Mouse (Mus musculus) forebrain, embryonic 13.5 days (tissue): ENCODE measurements around the gene Mdfic. TPM values are rescaled to one million over a fixed set of nuclear protein-coding genes. Genes with fewer than 3 reads are reported as not detected.

Experiments used
- ATAC-seq: fragments of 200-750 bp; cut with Nextera tagmentation; 2 replicates; pipeline ENCODE4 v1.8.0; 2017
- H3K27ac ChIP-seq: fragments of 300-500 bp; sonication (generic); 2 replicates; pipeline ENCODE4 v1.5.1; 2015; ENCODE audit warnings: inconsistent platforms, mild to moderate bottlenecking, moderate library complexity
- H3K27me3 ChIP-seq: fragments of 300-500 bp; sonication (generic); 2 replicates; pipeline ENCODE4 v1.6.1; 2015; ENCODE audit warnings: mild to moderate bottlenecking, inconsistent platforms
- H3K36me3 ChIP-seq: fragments of 300-500 bp; sonication (generic); 2 replicates; pipeline ENCODE4 v1.6.1; 2015; ENCODE audit warnings: mild to moderate bottlenecking, inconsistent platforms; ENCODE audit not compliant: poor library complexity, severe bottlenecking
- H3K4me1 ChIP-seq: fragments of 300-500 bp; sonication (generic); 2 replicates; pipeline ENCODE4 v1.6.1; 2015; ENCODE audit warnings: inconsistent platforms
- H3K4me2 ChIP-seq: fragments of 300-500 bp; sonication (generic); 2 replicates; pipeline ENCODE4 v1.6.1; 2015; ENCODE audit warnings: inconsistent platforms, mild to moderate bottlenecking, moderate library complexity
- H3K4me3 ChIP-seq: fragments of 300-500 bp; sonication (generic); 2 replicates; pipeline ENCODE4 v1.5.1; 2015; ENCODE audit warnings: mild to moderate bottlenecking, inconsistent platforms
- H3K9ac ChIP-seq: fragments of 300-500 bp; sonication (generic); 2 replicates; pipeline ENCODE4 v1.6.1; 2015; ENCODE audit warnings: mild to moderate bottlenecking, inconsistent platforms
- H3K9me3 ChIP-seq: fragments of 300-500 bp; sonication (generic); replicated peaks from 2 replicates; pipeline ENCODE4 v1.6.1; 2016; ENCODE audit warnings: inconsistent platforms
- WGBS: fragments of 180-500 bp; shearing (Covaris S2); methylation state at CpG from one replicate; pipeline ENCODE4 v1.1.7; 2015; 5-methylcytosine and 5-hydroxymethylcytosine counted together
- polyA plus RNA-seq: library from polyadenylated mRNA; unstranded; fragments of >200 nt; fragmentation: Nextera tagmentation; extraction: Ambion mirVana; gene quantifications from 2 replicates; pipeline ENCODE4 v1.2.1, GENCODE M21; 2015

The Mdfic gene
- polyA plus RNA-seq, 1 experiment from 2014 or later = 1.7 TPM

GRCm38 (mm10) chr6:15726422-15726821, 6.0 kb downstream of the Mdfic start:
- no peak overlapping the region for H3K27ac ChIP-seq
- no peaks in the 10 kb centered on the region for H3K36me3 ChIP-seq
- 88% methylated on average over 6 of the region's 6 CpGs for WGBS
- ATAC-seq = no peak
- H3K4me2 ChIP-seq = no peak overlapping the region
- no peaks in the 10 kb centered on the region for H3K27me3 ChIP-seq
- H3K4me3 ChIP-seq = no peak overlapping the region
- no peaks in the 10 kb centered on the region for H3K9me3 ChIP-seq
- H3K4me1 ChIP-seq = peaks cover 2% of the 10 kb centered on the region
- no peak overlapping the region for H3K9ac ChIP-seq

- no peak overlapping the region for H3K4me2 ChIP-seq
- H3K36me3 ChIP-seq = no peaks in the 10 kb centered on the region
- no peak overlapping the region for H3K27ac ChIP-seq
- H3K4me3 ChIP-seq = no peak overlapping the region
- H3K9ac ChIP-seq = no peak overlapping the region
- 70% methylated on average over 4 of the region's 4 CpGs for WGBS
- no peaks in the 10 kb centered on the region for H3K9me3 ChIP-seq
- H3K4me1 ChIP-seq = no peaks in the 10 kb centered on the region
- no peaks in the 10 kb centered on the region for H3K27me3 ChIP-seq
- ATAC-seq = no peak
Observed at GRCm38 (mm10) chr6:15727681-15728410, 7.4 kb downstream of the Mdfic start.

GRCm38 (mm10) chr6:15728844-15729577, 8.6 kb downstream of the Mdfic start:
- Histone ChIP-seq H3K4me1 (no peaks in the 10 kb centered on the region), H3K9ac (no peak overlapping the region), H3K4me2 (no peak overlapping the region), H3K27ac (no peak overlapping the region), H3K4me3 (no peak overlapping the region), H3K27me3 (no peaks in the 10 kb centered on the region), H3K9me3 (no peaks in the 10 kb centered on the region), H3K36me3 (no peaks in the 10 kb centered on the region)
- no peak for ATAC-seq
- WGBS = 93% methylated on average over 6 of the region's 6 CpGs

GRCm38 (mm10) chr6:15730258-15730657, 9.8 kb downstream of the Mdfic start:
- no peaks in the 10 kb centered on the region for H3K36me3 ChIP-seq
- no peak overlapping the region for H3K4me3 ChIP-seq
- no peaks in the 10 kb centered on the region for H3K4me1 ChIP-seq
- WGBS = 96% methylated on average over 2 of the region's 2 CpGs
- H3K9ac ChIP-seq = no peak overlapping the region
- H3K27me3 ChIP-seq = no peaks in the 10 kb centered on the region
- H3K4me2 ChIP-seq = no peak overlapping the region
- no peak for ATAC-seq
- no peaks in the 10 kb centered on the region for H3K9me3 ChIP-seq
- H3K27ac ChIP-seq = no peak overlapping the region

- no peak for ATAC-seq
- no peak overlapping the region for H3K27ac ChIP-seq
- no peak overlapping the region for H3K4me2 ChIP-seq
- no peak overlapping the region for H3K4me3 ChIP-seq
- H3K4me1 ChIP-seq = no peaks in the 10 kb centered on the region
- no peaks in the 10 kb centered on the region for H3K9me3 ChIP-seq
- H3K27me3 ChIP-seq = no peaks in the 10 kb centered on the region
- WGBS = 79% methylated on average over 4 of the region's 4 CpGs
- H3K9ac ChIP-seq = no peak overlapping the region
- H3K36me3 ChIP-seq = no peaks in the 10 kb centered on the region
Observed at GRCm38 (mm10) chr6:15730666-15731065, 10.2 kb downstream of the Mdfic start.

GRCm38 (mm10) chr6:15731452-15731851, 11.0 kb downstream of the Mdfic start:
- Histone ChIP-seq H3K27ac (no peak overlapping the region), H3K36me3 (no peaks in the 10 kb centered on the region), H3K9ac (no peak overlapping the region), H3K4me2 (no peak overlapping the region), H3K4me1 (no peaks in the 10 kb centered on the region), H3K9me3 (no peaks in the 10 kb centered on the region), H3K4me3 (no peak overlapping the region), H3K27me3 (no peaks in the 10 kb centered on the region)
- WGBS = 89% methylated on average over 7 of the region's 7 CpGs
- no peak for ATAC-seq

- no peaks in the 10 kb centered on the region for H3K36me3 ChIP-seq
- H3K4me2 ChIP-seq = no peak overlapping the region
- no peaks in the 10 kb centered on the region for H3K9me3 ChIP-seq
- WGBS = 57% methylated on average over 8 of the region's 8 CpGs
- no peaks in the 10 kb centered on the region for H3K27me3 ChIP-seq
- no peak overlapping the region for H3K9ac ChIP-seq
- no peak overlapping the region for H3K27ac ChIP-seq
- H3K4me1 ChIP-seq = no peaks in the 10 kb centered on the region
- H3K4me3 ChIP-seq = no peak overlapping the region
- ATAC-seq = peak; percentile 86
Observed at GRCm38 (mm10) chr6:15737312-15737911, 17.0 kb downstream of the Mdfic start.

- H3K4me1 ChIP-seq = 0 out of 2 replicates have a peak, but pooled peaks cover 4% of the 10 kb centered on the region
- no peaks in the 10 kb centered on the region for H3K36me3 ChIP-seq
- WGBS = 84% methylated on average over 5 of the region's 5 CpGs
- ATAC-seq = no peak
- no peaks in the 10 kb centered on the region for H3K27me3 ChIP-seq
- no peak overlapping the region for H3K9ac ChIP-seq
- no peak overlapping the region for H3K4me3 ChIP-seq
- no peak overlapping the region for H3K4me2 ChIP-seq
- H3K27ac ChIP-seq = no peak overlapping the region
- no peaks in the 10 kb centered on the region for H3K9me3 ChIP-seq
Observed at GRCm38 (mm10) chr6:15738331-15738943, 18.0 kb downstream of the Mdfic start.

GRCm38 (mm10) chr6:15739132-15739531, 18.7 kb downstream of the Mdfic start:
- Histone ChIP-seq H3K27ac (no peak overlapping the region), H3K4me2 (no peak overlapping the region), H3K36me3 (no peaks in the 10 kb centered on the region), H3K27me3 (no peaks in the 10 kb centered on the region), H3K4me3 (no peak overlapping the region), H3K9me3 (no peaks in the 10 kb centered on the region), H3K9ac (no peak overlapping the region), H3K4me1 (0 out of 2 replicates have a peak, but pooled peaks cover 9% of the 10 kb centered on the region)
- WGBS = 84% methylated on average over 3 of the region's 3 CpGs
- no peak for ATAC-seq

GRCm38 (mm10) chr6:15742591-15743149, 22.2 kb downstream of the Mdfic start:
- no peaks in the 10 kb centered on the region for H3K9me3 ChIP-seq
- 87% methylated on average over 6 of the region's 6 CpGs for WGBS
- no peak for ATAC-seq
- H3K4me3 ChIP-seq = no peak overlapping the region
- H3K36me3 ChIP-seq = no peaks in the 10 kb centered on the region
- peaks cover 24% of the 10 kb centered on the region for H3K4me1 ChIP-seq
- no peak overlapping the region for H3K27ac ChIP-seq
- no peaks in the 10 kb centered on the region for H3K27me3 ChIP-seq
- no peak overlapping the region for H3K9ac ChIP-seq
- no peak overlapping the region for H3K4me2 ChIP-seq

GRCm38 (mm10) chr6:15743291-15743792, 22.9 kb downstream of the Mdfic start:
- H3K4me3 ChIP-seq = no peak overlapping the region
- 70% methylated on average over 8 of the region's 8 CpGs for WGBS
- peaks cover 24% of the 10 kb centered on the region for H3K4me1 ChIP-seq
- no peak overlapping the region for H3K27ac ChIP-seq
- no peaks in the 10 kb centered on the region for H3K36me3 ChIP-seq
- H3K9ac ChIP-seq = no peak overlapping the region
- no peaks in the 10 kb centered on the region for H3K9me3 ChIP-seq
- no peak overlapping the region for H3K4me2 ChIP-seq
- ATAC-seq = no peak
- H3K27me3 ChIP-seq = no peaks in the 10 kb centered on the region

- ATAC-seq = no peak
- H3K27ac ChIP-seq = no peak overlapping the region
- H3K4me2 ChIP-seq = no peak overlapping the region
- H3K27me3 ChIP-seq = no peaks in the 10 kb centered on the region
- no peaks in the 10 kb centered on the region for H3K9me3 ChIP-seq
- no peak overlapping the region for H3K9ac ChIP-seq
- peaks cover 24% of the 10 kb centered on the region for H3K4me1 ChIP-seq
- no peaks in the 10 kb centered on the region for H3K36me3 ChIP-seq
- no peak overlapping the region for H3K4me3 ChIP-seq
- 67% methylated on average over 6 of the region's 6 CpGs for WGBS
Observed at GRCm38 (mm10) chr6:15743793-15744192, 23.3 kb downstream of the Mdfic start.
